Mouse (Mus musculus): ENCODE data around the gene Nkx1-1. TPM values are rescaled to one million over a fixed set of nuclear protein-coding genes. Genes with fewer than 3 reads are reported as not detected.

Gene Nkx1-1
- total RNA-seq, 2 experiments from 2014 or later, result not detected

GRCm38 (mm10) chr5:33435151-33435550, 1.4 kb upstream of the Nkx1-1 start:
- no peak for TF ChIP-seq CTCF (conservative IDR thresholded peaks at IDR 0.05)
- no peak overlapping the region for H3K4me3 ChIP-seq
- H3K27ac ChIP-seq, result no peak overlapping the region
- DNase-seq (ENCODE audit: low spot score in 2 of 2), result no peak

- TF ChIP-seq CTCF (conservative IDR thresholded peaks at IDR 0.05), result no peak
- no peak overlapping the region for H3K27ac ChIP-seq
- DNase-seq (ENCODE audit: low spot score in 2 of 2), result no peak
- no peak overlapping the region for H3K4me3 ChIP-seq
Observed at GRCm38 (mm10) chr5:33434141-33434780, 485 bp upstream of the Nkx1-1 start.

- TF ChIP-seq CTCF (conservative IDR thresholded peaks at IDR 0.05), result no peak
- DNase-seq (ENCODE audit: low spot score in 2 of 2), result no peak
- H3K27ac ChIP-seq, result no peak overlapping the region
- H3K4me3 ChIP-seq, result no peak overlapping the region
Observed at GRCm38 (mm10) chr5:33432057-33432935, 1.5 kb downstream of the Nkx1-1 start.

GRCm38 (mm10) chr5:33431173-33432005, 2.4 kb downstream of the Nkx1-1 start:
- no peak overlapping the region; the same call in 1 of the 2 replicates for H3K4me3 ChIP-seq

GRCm38 (mm10) chr5:33430511-33431172, 3.1 kb downstream of the Nkx1-1 start:
- Histone ChIP-seq H3K4me3 (no peak overlapping the region; the same call in 1 of the 2 replicates), H3K27ac (no peak overlapping the region)
- TF ChIP-seq CTCF (conservative IDR thresholded peaks at IDR 0.05), result no peak
- no peak for DNase-seq (ENCODE audit: low spot score in 2 of 2)

More at GRCm38 (mm10) chr5:33431173-33432005, 2.4 kb downstream of the Nkx1-1 start:
- no peak for DNase-seq (ENCODE audit: low spot score in 2 of 2)
- H3K27ac ChIP-seq, result no peak overlapping the region
- no peak for TF ChIP-seq CTCF (conservative IDR thresholded peaks at IDR 0.05)

- Histone ChIP-seq H3K4me3 (no peak overlapping the region), H3K27ac (no peak overlapping the region)
- TF ChIP-seq CTCF (conservative IDR thresholded peaks at IDR 0.05), result no peak
- no peak for DNase-seq (ENCODE audit: low spot score in 2 of 2)
Observed at GRCm38 (mm10) chr5:33430106-33430505, 3.7 kb downstream of the Nkx1-1 start.

GRCm38 (mm10) chr5:33427461-33427860, 6.3 kb downstream of the Nkx1-1 start:
- Histone ChIP-seq H3K27ac (no peak overlapping the region), H3K4me3 (no peak overlapping the region)
- DNase-seq (ENCODE audit: low spot score in 2 of 2), result no peak
- no peak for TF ChIP-seq CTCF (conservative IDR thresholded peaks at IDR 0.05)

- no peak for DNase-seq (ENCODE audit: low spot score in 2 of 2)
- Histone ChIP-seq H3K27ac (no peak overlapping the region), H3K4me3 (no peak overlapping the region)
- TF ChIP-seq CTCF (conservative IDR thresholded peaks at IDR 0.05), result no peak
Observed at GRCm38 (mm10) chr5:33420313-33420712, 13.5 kb downstream of the Nkx1-1 start.

- no peak for DNase-seq (ENCODE audit: low spot score in 2 of 2)
Observed at GRCm38 (mm10) chr5:33400819-33401218, 33.0 kb downstream of the Nkx1-1 start.

GRCm38 (mm10) chr5:33396828-33397227, 36.9 kb downstream of the Nkx1-1 start:
- no peak for TF ChIP-seq CTCF (conservative IDR thresholded peaks at IDR 0.05)
- Histone ChIP-seq H3K27ac (no peak overlapping the region), H3K4me3 (no peak overlapping the region)
- peak; percentile 19 to 37 for DNase-seq (ENCODE audit: low spot score in 2 of 2)

More at GRCm38 (mm10) chr5:33400819-33401218, 33.0 kb downstream of the Nkx1-1 start:
- H3K27ac ChIP-seq, result no peak overlapping the region
- H3K4me3 ChIP-seq, result no peak overlapping the region
- no peak for TF ChIP-seq CTCF (conservative IDR thresholded peaks at IDR 0.05)

GRCm38 (mm10) chr5:33395693-33396092, 38.1 kb downstream of the Nkx1-1 start:
- H3K4me3 ChIP-seq, result no peak overlapping the region
- no peak overlapping the region for H3K27ac ChIP-seq
- TF ChIP-seq CTCF (conservative IDR thresholded peaks at IDR 0.05), result no peak
- no peak for DNase-seq (ENCODE audit: low spot score in 2 of 2)

GRCm38 (mm10) chr5:33393803-33394202, 40.0 kb downstream of the Nkx1-1 start:
- Histone ChIP-seq H3K4me3 (no peak overlapping the region), H3K27ac (no peak overlapping the region)
- peak; percentile 95 for TF ChIP-seq CTCF (conservative IDR thresholded peaks at IDR 0.05)
- peak; percentile 80 to 81 for DNase-seq (ENCODE audit: low spot score in 2 of 2)

All from layer of hippocampus, adult 2 months (tissue).